Mouse (Mus musculus): ENCODE measurements around the gene Mllt10. TPM values are rescaled to one million over a fixed set of nuclear protein-coding genes. Genes with fewer than 3 reads are reported as not detected.

Gene Mllt10
- polyA plus RNA-seq, 1 experiment from 2014 or later = 33.5 TPM

DNA sequence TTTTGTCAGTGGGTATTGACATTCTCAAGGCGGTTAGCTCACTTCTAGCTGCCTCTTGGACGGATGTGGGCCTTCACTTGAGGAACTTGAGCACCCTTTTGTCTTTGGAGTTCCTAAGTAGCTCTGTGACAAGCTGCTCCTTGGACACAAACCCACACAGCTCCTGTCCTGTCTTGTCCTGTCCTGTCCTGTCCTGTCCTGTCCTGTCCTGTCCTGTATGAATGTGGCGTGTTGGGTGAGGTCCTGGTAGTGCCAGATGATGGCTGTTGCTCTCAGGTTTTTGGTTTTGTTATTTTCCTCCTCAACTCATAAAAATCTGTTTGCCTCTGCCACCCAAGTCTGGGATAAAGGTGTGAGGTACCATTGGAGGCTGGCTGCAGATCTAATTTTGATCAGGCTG lies 61.4 kb downstream of the Mllt10 start:
- Histone ChIP-seq H3K4me2 (ENCODE audit: low read length) (no peak overlapping the region), H3K4me3 (replicated peaks; ENCODE audit: low read depth, low read length) (no peak overlapping the region), H3K36me3 (ENCODE audit: control insufficient read depth, insufficient read depth, low read length) (peaks cover 4% of the 10 kb centered on the region; the same call in 1 of the 2 replicates), H3K4me1 (ENCODE audit: control insufficient read depth, insufficient read depth, low read length) (no peaks in the 10 kb centered on the region), H3K27ac (replicated peaks; ENCODE audit: low read depth, low read length) (no peak overlapping the region), H3K27me3 (ENCODE audit: control insufficient read depth, insufficient read depth, low read length) (no peaks in the 10 kb centered on the region), H3K9ac (replicated peaks; ENCODE audit: low read length) (no peak overlapping the region), H3K9me3 (ENCODE audit: control insufficient read depth, low read length) (no peaks in the 10 kb centered on the region)
- WGBS = 86% methylated on average over 3 of the region's 3 CpGs
- ATAC-seq (ENCODE audit: low FRiP score, low TSS enrichment) (no peak), DNase-seq (no peak)

DNA sequence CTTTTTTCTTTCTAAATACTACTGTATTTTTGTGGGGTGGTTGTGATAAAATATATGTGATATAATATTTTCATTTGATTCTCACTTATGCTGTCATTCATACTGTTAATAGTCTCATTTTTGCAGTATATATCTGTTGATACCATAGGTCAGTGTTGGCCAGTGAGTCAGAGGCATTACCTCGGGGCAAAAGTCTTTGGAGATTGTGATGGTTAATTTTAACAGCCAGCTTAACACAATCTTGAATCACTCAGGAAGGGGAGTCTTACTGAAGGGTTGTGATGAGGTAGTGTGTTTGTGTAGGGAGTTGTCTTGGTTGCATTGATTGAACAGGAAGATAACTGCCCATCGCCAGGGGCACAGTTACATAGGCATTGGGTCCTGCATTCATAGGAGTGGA lies 83.1 kb downstream of the Mllt10 start:
- peaks cover 18% of the 10 kb centered on the region for H3K36me3 ChIP-seq (ENCODE audit: control insufficient read depth, insufficient read depth, low read length)
- ATAC-seq (ENCODE audit: low FRiP score, low TSS enrichment) (no peak), DNase-seq (no peak)
- H3K27ac ChIP-seq (replicated peaks; ENCODE audit: low read depth, low read length) = no peak overlapping the region
- H3K27me3 ChIP-seq (ENCODE audit: control insufficient read depth, insufficient read depth, low read length) = no peaks in the 10 kb centered on the region
- H3K9ac ChIP-seq (replicated peaks; ENCODE audit: low read length) = no peak overlapping the region
- H3K4me1 ChIP-seq (ENCODE audit: control insufficient read depth, insufficient read depth, low read length) = no peaks in the 10 kb centered on the region
- WGBS = 99% methylated on average over 2 of the region's 2 CpGs
- H3K4me2 ChIP-seq (ENCODE audit: low read length) = no peak overlapping the region
- H3K4me3 ChIP-seq (replicated peaks; ENCODE audit: low read depth, low read length) = no peak overlapping the region
- no peaks in the 10 kb centered on the region for H3K9me3 ChIP-seq (ENCODE audit: control insufficient read depth, low read length)

DNA sequence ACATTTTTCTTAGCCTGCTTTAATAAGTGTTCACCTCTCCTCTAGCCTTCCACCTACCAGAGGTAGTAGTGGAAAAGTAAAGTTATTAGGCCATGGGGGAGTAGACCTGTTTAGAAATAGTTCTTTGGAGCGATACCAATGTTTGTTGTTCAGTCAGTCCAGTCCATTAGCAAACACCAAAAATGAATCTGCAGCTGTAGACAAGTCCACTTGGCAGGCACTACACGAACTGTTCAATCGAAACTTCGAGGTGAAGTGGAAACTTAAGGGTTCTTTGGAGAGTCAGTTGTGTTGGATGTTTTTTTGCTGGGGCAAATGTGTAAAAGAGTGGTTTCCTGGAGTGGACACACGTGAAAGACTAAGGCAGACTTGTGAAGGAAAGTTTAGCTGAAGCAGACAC lies 84.6 kb downstream of the Mllt10 start:
- Histone ChIP-seq H3K9ac (replicated peaks; ENCODE audit: low read length) (no peak overlapping the region), H3K27me3 (ENCODE audit: control insufficient read depth, insufficient read depth, low read length) (no peaks in the 10 kb centered on the region), H3K4me3 (replicated peaks; ENCODE audit: low read depth, low read length) (no peak overlapping the region), H3K36me3 (ENCODE audit: control insufficient read depth, insufficient read depth, low read length) (peaks cover 18% of the 10 kb centered on the region), H3K27ac (replicated peaks; ENCODE audit: low read depth, low read length) (no peak overlapping the region), H3K4me1 (ENCODE audit: control insufficient read depth, insufficient read depth, low read length) (no peaks in the 10 kb centered on the region), H3K9me3 (ENCODE audit: control insufficient read depth, low read length) (no peaks in the 10 kb centered on the region), H3K4me2 (ENCODE audit: low read length) (no peak overlapping the region)
- ATAC-seq (ENCODE audit: low FRiP score, low TSS enrichment) (no peak), DNase-seq (no peak)
- 98% methylated on average over 5 of the region's 5 CpGs for WGBS

GRCm38 (mm10) chr2:18156131-18156530 lies 101.1 kb downstream of the Mllt10 start:
- no peaks in the 10 kb centered on the region for H3K4me1 ChIP-seq (ENCODE audit: control insufficient read depth, insufficient read depth, low read length)
- WGBS = 95% methylated on average over 3 of the region's 3 CpGs
- no peak for DNase-seq

GRCm38 (mm10) chr2:18159426-18159825 lies 104.4 kb downstream of the Mllt10 start:
- Histone ChIP-seq H3K27me3 (ENCODE audit: control insufficient read depth, insufficient read depth, low read length) (no peaks in the 10 kb centered on the region), H3K4me1 (ENCODE audit: control insufficient read depth, insufficient read depth, low read length) (no peaks in the 10 kb centered on the region), H3K27ac (replicated peaks; ENCODE audit: low read depth, low read length) (no peak overlapping the region), H3K9ac (replicated peaks; ENCODE audit: low read length) (no peak overlapping the region), H3K9me3 (ENCODE audit: control insufficient read depth, low read length) (no peaks in the 10 kb centered on the region), H3K4me2 (ENCODE audit: low read length) (no peak overlapping the region), H3K36me3 (ENCODE audit: control insufficient read depth, insufficient read depth, low read length) (peaks cover 20% of the 10 kb centered on the region), H3K4me3 (replicated peaks; ENCODE audit: low read depth, low read length) (no peak overlapping the region)
- 89% methylated on average over 3 of the region's 3 CpGs for WGBS
- DNase-seq (no peak), ATAC-seq (ENCODE audit: low FRiP score, low TSS enrichment) (no peak)

More at GRCm38 (mm10) chr2:18156131-18156530, 101.1 kb downstream of the Mllt10 start:
- no peaks in the 10 kb centered on the region for H3K9me3 ChIP-seq (ENCODE audit: control insufficient read depth, low read length)
- no peak for ATAC-seq (ENCODE audit: low FRiP score, low TSS enrichment)
- no peaks in the 10 kb centered on the region for H3K27me3 ChIP-seq (ENCODE audit: control insufficient read depth, insufficient read depth, low read length)
- H3K36me3 ChIP-seq (ENCODE audit: control insufficient read depth, insufficient read depth, low read length) = peaks cover 6% of the 10 kb centered on the region
- no peak overlapping the region for H3K9ac ChIP-seq (replicated peaks; ENCODE audit: low read length)
- no peak overlapping the region for H3K4me2 ChIP-seq (ENCODE audit: low read length)
- no peak overlapping the region for H3K4me3 ChIP-seq (replicated peaks; ENCODE audit: low read depth, low read length)
- no peak overlapping the region for H3K27ac ChIP-seq (replicated peaks; ENCODE audit: low read depth, low read length)

DNA sequence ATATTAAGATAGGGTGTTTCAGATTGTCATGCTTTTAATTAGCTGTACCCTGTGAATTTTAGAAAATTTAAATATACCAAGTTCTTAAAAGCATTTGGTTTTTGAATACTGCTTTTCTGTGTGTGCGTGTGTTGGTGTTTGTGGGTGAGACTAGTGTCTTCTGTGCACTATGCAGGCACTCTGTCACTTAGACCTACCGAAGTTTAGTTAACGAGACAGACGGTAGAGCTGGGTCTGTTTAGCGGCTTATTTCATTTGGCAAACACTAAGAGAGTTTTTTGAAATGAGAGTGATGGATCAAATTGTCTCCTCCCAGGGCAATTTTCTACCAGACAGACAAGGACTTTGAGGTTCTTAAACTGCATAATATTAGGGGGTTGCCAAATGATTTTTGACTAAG lies 106.0 kb downstream of the Mllt10 start:
- 88% methylated on average over 5 of the region's 5 CpGs for WGBS
- Histone ChIP-seq H3K27me3 (ENCODE audit: control insufficient read depth, insufficient read depth, low read length) (no peaks in the 10 kb centered on the region), H3K4me3 (replicated peaks; ENCODE audit: low read depth, low read length) (no peak overlapping the region), H3K4me2 (ENCODE audit: low read length) (no peak overlapping the region), H3K9ac (replicated peaks; ENCODE audit: low read length) (no peak overlapping the region), H3K9me3 (ENCODE audit: control insufficient read depth, low read length) (no peaks in the 10 kb centered on the region), H3K36me3 (ENCODE audit: control insufficient read depth, insufficient read depth, low read length) (peaks cover 20% of the 10 kb centered on the region), H3K4me1 (ENCODE audit: control insufficient read depth, insufficient read depth, low read length) (no peaks in the 10 kb centered on the region), H3K27ac (replicated peaks; ENCODE audit: low read depth, low read length) (no peak overlapping the region)
- DNase-seq (no peak), ATAC-seq (ENCODE audit: low FRiP score, low TSS enrichment) (no peak)

- WGBS = 73% methylated on average over 2 of the region's 2 CpGs
- no peak for ATAC-seq (ENCODE audit: low FRiP score, low TSS enrichment)
Measured at GRCm38 (mm10) chr2:18165511-18165910, 110.5 kb downstream of the Mllt10 start.

GRCm38 (mm10) chr2:18169174-18169948 lies 114.3 kb downstream of the Mllt10 start:
- H3K9me3 ChIP-seq (ENCODE audit: control insufficient read depth, low read length) = no peaks in the 10 kb centered on the region
- no peak overlapping the region for H3K4me2 ChIP-seq (ENCODE audit: low read length)
- ATAC-seq (ENCODE audit: low FRiP score, low TSS enrichment) (no peak), DNase-seq (no peak)
- no peaks in the 10 kb centered on the region for H3K4me1 ChIP-seq (ENCODE audit: control insufficient read depth, insufficient read depth, low read length)
- no peak overlapping the region for H3K4me3 ChIP-seq (replicated peaks; ENCODE audit: low read depth, low read length)
- H3K9ac ChIP-seq (replicated peaks; ENCODE audit: low read length) = no peak overlapping the region
- H3K36me3 ChIP-seq (ENCODE audit: control insufficient read depth, insufficient read depth, low read length) = peaks cover 11% of the 10 kb centered on the region; the same call in 1 of the 2 replicates
- no peaks in the 10 kb centered on the region for H3K27me3 ChIP-seq (ENCODE audit: control insufficient read depth, insufficient read depth, low read length)
- WGBS = 53% methylated on average over 1 of the region's 1 CpGs
- H3K27ac ChIP-seq (replicated peaks; ENCODE audit: low read depth, low read length) = no peak overlapping the region

More at GRCm38 (mm10) chr2:18165511-18165910, 110.5 kb downstream of the Mllt10 start:
- DNase-seq = peak; percentile 9
- H3K9ac ChIP-seq (replicated peaks; ENCODE audit: low read length) = no peak overlapping the region
- H3K27ac ChIP-seq (replicated peaks; ENCODE audit: low read depth, low read length) = no peak overlapping the region
- no peaks in the 10 kb centered on the region for H3K27me3 ChIP-seq (ENCODE audit: control insufficient read depth, insufficient read depth, low read length)
- no peaks in the 10 kb centered on the region for H3K4me1 ChIP-seq (ENCODE audit: control insufficient read depth, insufficient read depth, low read length)
- no peaks in the 10 kb centered on the region for H3K9me3 ChIP-seq (ENCODE audit: control insufficient read depth, low read length)
- no peak overlapping the region for H3K4me3 ChIP-seq (replicated peaks; ENCODE audit: low read depth, low read length)
- peaks cover 18% of the 10 kb centered on the region for H3K36me3 ChIP-seq (ENCODE audit: control insufficient read depth, insufficient read depth, low read length)
- no peak overlapping the region for H3K4me2 ChIP-seq (ENCODE audit: low read length)

GRCm38 (mm10) chr2:18175234-18175633 lies 120.2 kb downstream of the Mllt10 start:
- ATAC-seq (ENCODE audit: low FRiP score, low TSS enrichment) = no peak
- no peak for DNase-seq
- no peak overlapping the region for H3K4me3 ChIP-seq (replicated peaks; ENCODE audit: low read depth, low read length)
- H3K4me1 ChIP-seq (ENCODE audit: control insufficient read depth, insufficient read depth, low read length) = no peaks in the 10 kb centered on the region
- no peak overlapping the region for H3K9ac ChIP-seq (replicated peaks; ENCODE audit: low read length)
- no peaks in the 10 kb centered on the region for H3K9me3 ChIP-seq (ENCODE audit: control insufficient read depth, low read length)
- peaks cover 18% of the 10 kb centered on the region; the same call in 1 of the 2 replicates for H3K36me3 ChIP-seq (ENCODE audit: control insufficient read depth, insufficient read depth, low read length)
- H3K27me3 ChIP-seq (ENCODE audit: control insufficient read depth, insufficient read depth, low read length) = no peaks in the 10 kb centered on the region
- H3K27ac ChIP-seq (replicated peaks; ENCODE audit: low read depth, low read length) = no peak overlapping the region
- WGBS = 50% methylated on average over 1 of the region's 1 CpGs
- no peak overlapping the region for H3K4me2 ChIP-seq (ENCODE audit: low read length)

Data from midbrain, embryonic 14.5 days (tissue).